Mouse (Mus musculus) lung, embryonic 14.5 days (tissue): Measurements from ENCODE around the gene Cers5. TPM values are rescaled to one million over a fixed set of nuclear protein-coding genes. Genes with fewer than 3 reads are reported as not detected.

Source experiments
- ATAC-seq: fragments of 200-750 bp; cut with Nextera tagmentation; 2 replicates; pipeline ENCODE4 v1.8.0; 2017; ENCODE audit warnings: mild to moderate bottlenecking, moderate TSS enrichment, moderate library complexity; ENCODE audit not compliant: insufficient read depth
- DNase-seq: peaks from one replicate; pipeline ENCODE4 v3.0.0-alpha.2; 2015
- H3K27ac ChIP-seq: fragments of 300-500 bp; sonication (generic); 2 replicates; pipeline ENCODE4 v1.5.1; 2014; ENCODE audit warnings: low read depth, mild to moderate bottlenecking, moderate library complexity
- H3K27me3 ChIP-seq: fragments of 300-500 bp; sonication (generic); 2 replicates; pipeline ENCODE4 v1.6.1; 2014; ENCODE audit warnings: low read length, control low read depth; ENCODE audit not compliant: insufficient read depth
- H3K36me3 ChIP-seq: fragments of 300-500 bp; sonication (generic); 2 replicates; pipeline ENCODE4 v1.6.1; 2014; ENCODE audit warnings: control low read depth; ENCODE audit not compliant: insufficient read depth
- H3K4me1 ChIP-seq: fragments of 300-500 bp; sonication (generic); 2 replicates; pipeline ENCODE4 v1.6.1; 2014; ENCODE audit warnings: antibody characterized with exemption, control low read depth; ENCODE audit not compliant: insufficient read depth
- H3K4me2 ChIP-seq: fragments of 300-500 bp; sonication (generic); 2 replicates; pipeline ENCODE4 v1.6.1; 2014; ENCODE audit warnings: mild to moderate bottlenecking
- H3K4me3 ChIP-seq: fragments of 300-500 bp; sonication (generic); 2 replicates; pipeline ENCODE4 v1.5.1; 2014; ENCODE audit warnings: low read depth, low read length
- H3K9ac ChIP-seq: fragments of 300-500 bp; sonication (generic); 2 replicates; pipeline ENCODE4 v1.6.1; 2014
- H3K9me3 ChIP-seq: fragments of 300-500 bp; sonication (generic); 2 replicates; pipeline ENCODE4 v1.6.1; 2016; ENCODE audit warnings: low read depth, low read length, control low read depth
- CTCF ChIP-seq: IDR thresholded peaks from 2 replicates; pipeline ENCODE4 v1.5.1; 2016; ENCODE audit warnings: antibody characterized with exemption, low read depth
- WGBS: fragments of 180-500 bp; shearing (Covaris S2); extraction: QIAGEN DNeasy Blood & Tissue Kit; methylation state at CpG from one replicate; pipeline ENCODE4 v1.1.7; 2014; 5-methylcytosine and 5-hydroxymethylcytosine counted together
- polyA plus RNA-seq: library from polyadenylated mRNA; unstranded; fragments of >200 nt; fragmentation: Nextera tagmentation; extraction: Ambion mirVana; gene quantifications from 2 replicates; pipeline ENCODE4 v1.2.1, GENCODE M21; 2014

The Cers5 gene
- polyA plus RNA-seq, 1 experiment from 2014 or later = 78.8 TPM

DNA sequence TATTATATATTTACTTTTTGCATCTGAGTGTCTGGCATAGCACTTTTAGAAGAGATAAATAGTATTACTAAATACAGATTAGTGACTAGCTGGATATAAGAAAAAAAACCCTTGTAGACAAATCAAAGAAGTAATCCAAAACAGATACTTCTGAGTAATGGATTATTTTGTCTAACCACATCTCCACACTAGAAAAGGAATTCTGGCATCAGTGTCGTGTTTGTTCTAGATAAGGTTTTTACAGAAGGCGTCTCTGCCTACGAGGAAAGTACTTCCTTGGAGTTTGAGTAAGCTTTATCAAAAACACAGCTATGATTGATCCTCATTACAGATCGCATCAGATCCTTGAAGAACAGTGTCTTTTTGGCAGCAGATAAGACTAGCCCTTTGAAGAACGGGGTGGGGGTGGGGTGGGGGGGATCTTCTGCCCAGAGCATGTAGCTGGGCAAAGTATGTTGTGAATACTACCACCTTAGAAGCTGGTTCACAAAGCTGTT, 1.6 kb downstream of the Cers5 start:
- no peaks in the 10 kb centered on the region for H3K9me3 ChIP-seq
- 5% methylated on average over 5 of the region's 5 CpGs for WGBS
- no peak for TF ChIP-seq CTCF
- H3K9ac ChIP-seq = peak overlapping the region; percentile 90
- no peaks in the 10 kb centered on the region; the same call in 1 of the 2 replicates for H3K36me3 ChIP-seq
- DNase-seq (no peak), ATAC-seq (no peak)
- peak overlapping the region; percentile 87 for H3K4me2 ChIP-seq
- peak overlapping the region; percentile 83 for H3K4me3 ChIP-seq
- no peaks in the 10 kb centered on the region for H3K4me1 ChIP-seq
- no peaks in the 10 kb centered on the region for H3K27me3 ChIP-seq
- H3K27ac ChIP-seq = peak overlapping the region; percentile 92; the same call in 1 of the 2 replicates

GRCm38 (mm10) chr15:99768761-99769160, 3.9 kb downstream of the Cers5 start:
- Histone ChIP-seq H3K4me1 (no peaks in the 10 kb centered on the region), H3K27me3 (no peaks in the 10 kb centered on the region), H3K9ac (no peak overlapping the region), H3K27ac (no peak overlapping the region), H3K36me3 (no peaks in the 10 kb centered on the region; the same call in 1 of the 2 replicates), H3K9me3 (no peaks in the 10 kb centered on the region), H3K4me3 (no peak overlapping the region), H3K4me2 (no peak overlapping the region)
- WGBS = 89% methylated on average over 1 of the region's 1 CpGs
- no peak for ATAC-seq
- DNase-seq = no peak
- TF ChIP-seq CTCF = no peak

- no peak overlapping the region for H3K4me2 ChIP-seq
- TF ChIP-seq CTCF = no peak
- WGBS = 81% methylated on average over 4 of the region's 4 CpGs
- H3K4me1 ChIP-seq = no peaks in the 10 kb centered on the region
- H3K9ac ChIP-seq = no peak overlapping the region
- no peak for DNase-seq
- no peak overlapping the region for H3K27ac ChIP-seq
- no peaks in the 10 kb centered on the region; the same call in 1 of the 2 replicates for H3K36me3 ChIP-seq
- no peak for ATAC-seq
- no peak overlapping the region for H3K4me3 ChIP-seq
- H3K27me3 ChIP-seq = no peaks in the 10 kb centered on the region
- H3K9me3 ChIP-seq = no peaks in the 10 kb centered on the region
Observed at GRCm38 (mm10) chr15:99767467-99767866, 5.2 kb downstream of the Cers5 start.

DNA sequence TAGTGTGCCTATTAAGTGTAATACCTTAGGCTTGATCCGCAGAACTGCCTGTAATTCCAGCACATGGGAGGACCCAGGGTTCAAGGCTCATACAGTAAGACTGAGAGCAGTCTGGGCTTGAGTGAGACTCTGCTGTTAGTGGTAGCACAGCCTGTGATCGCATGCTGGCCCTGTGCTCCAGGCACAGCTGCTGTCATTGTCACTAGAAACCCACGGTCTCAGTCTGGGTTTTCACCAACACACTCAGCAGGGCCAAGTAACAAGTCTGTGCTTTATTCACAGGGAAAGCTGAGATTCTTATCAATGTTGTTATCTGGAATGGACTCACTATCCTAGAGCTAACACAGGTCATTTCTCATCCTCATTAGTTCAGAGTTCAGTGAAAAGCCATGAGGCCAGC, 18.5 kb downstream of the Cers5 start:
- Histone ChIP-seq H3K9me3 (no peaks in the 10 kb centered on the region), H3K9ac (no peak overlapping the region), H3K36me3 (no peaks in the 10 kb centered on the region), H3K4me3 (no peak overlapping the region), H3K27me3 (no peaks in the 10 kb centered on the region), H3K4me2 (no peak overlapping the region), H3K27ac (no peak overlapping the region), H3K4me1 (no peaks in the 10 kb centered on the region)
- ATAC-seq (no peak), DNase-seq (no peak)
- WGBS = 53% methylated on average over 3 of the region's 3 CpGs
- TF ChIP-seq CTCF = no peak

DNA sequence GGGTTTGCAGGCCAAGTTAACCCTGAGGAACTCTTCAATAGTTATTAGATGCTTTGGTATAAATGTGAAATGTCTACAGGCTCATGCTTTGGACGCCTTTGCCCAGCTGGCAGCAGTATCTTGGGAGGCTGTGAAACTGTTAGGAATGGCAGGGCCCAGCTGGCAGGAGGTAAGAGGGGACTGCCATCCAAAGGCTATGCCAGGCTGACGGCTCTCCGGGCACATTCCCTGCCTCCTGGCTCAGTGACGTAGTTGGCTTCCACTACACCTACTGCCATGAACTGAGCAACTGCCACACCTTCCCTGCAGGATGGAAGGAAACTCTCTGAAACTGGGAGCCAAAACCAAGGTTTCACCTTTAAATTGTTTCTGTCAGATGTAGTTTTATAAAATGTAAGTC, 32.5 kb downstream of the Cers5 start:
- no peak overlapping the region for H3K4me2 ChIP-seq
- peaks cover 71% of the 10 kb centered on the region for H3K36me3 ChIP-seq
- H3K27ac ChIP-seq = no peak overlapping the region
- TF ChIP-seq CTCF = no peak
- ATAC-seq (no peak), DNase-seq (no peak)
- no peaks in the 10 kb centered on the region for H3K9me3 ChIP-seq
- no peak overlapping the region for H3K4me3 ChIP-seq
- no peak overlapping the region for H3K9ac ChIP-seq
- H3K27me3 ChIP-seq = no peaks in the 10 kb centered on the region
- no peaks in the 10 kb centered on the region for H3K4me1 ChIP-seq
- WGBS = 92% methylated on average over 4 of the region's 4 CpGs

- Histone ChIP-seq H3K4me1 (no peaks in the 10 kb centered on the region), H3K27me3 (no peaks in the 10 kb centered on the region), H3K9ac (no peak overlapping the region), H3K36me3 (peaks cover 76% of the 10 kb centered on the region), H3K4me3 (no peak overlapping the region), H3K27ac (no peak overlapping the region), H3K9me3 (no peaks in the 10 kb centered on the region), H3K4me2 (no peak overlapping the region)
- WGBS = 87% methylated on average over 11 of the region's 11 CpGs
- DNase-seq (no peak), ATAC-seq (no peak)
- no peak for TF ChIP-seq CTCF
Observed at GRCm38 (mm10) chr15:99736675-99737074, 36.0 kb downstream of the Cers5 start.

- DNase-seq (no peak), ATAC-seq (no peak)
- TF ChIP-seq CTCF = no peak
- Histone ChIP-seq H3K27ac (no peak overlapping the region), H3K4me3 (no peak overlapping the region), H3K4me1 (no peaks in the 10 kb centered on the region), H3K9ac (no peak overlapping the region), H3K36me3 (peaks cover 69% of the 10 kb centered on the region), H3K9me3 (no peaks in the 10 kb centered on the region), H3K4me2 (no peak overlapping the region), H3K27me3 (no peaks in the 10 kb centered on the region)
- 89% methylated on average over 2 of the region's 2 CpGs for WGBS
Observed at GRCm38 (mm10) chr15:99735631-99736030, 37.1 kb downstream of the Cers5 start.

DNA sequence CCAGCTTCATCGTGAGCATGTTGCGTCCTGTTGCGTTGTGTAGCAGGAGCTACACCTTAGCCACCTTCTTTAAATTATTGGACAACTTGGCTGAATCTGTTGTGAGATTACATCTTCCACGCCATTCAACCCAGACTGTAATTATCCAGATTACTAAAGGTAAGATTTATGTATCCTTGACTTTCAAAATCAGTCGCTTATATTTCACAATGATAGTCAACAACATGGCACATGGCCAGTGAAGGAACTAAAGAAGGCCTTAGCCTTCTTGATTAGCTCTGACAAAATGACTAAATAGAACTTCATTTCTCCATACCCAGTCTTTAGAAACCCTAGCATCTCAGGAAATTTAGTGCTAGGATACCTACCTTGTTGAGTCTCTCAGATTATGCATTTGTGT, 39.5 kb downstream of the Cers5 start:
- no peak overlapping the region for H3K4me3 ChIP-seq
- peaks cover 58% of the 10 kb centered on the region for H3K36me3 ChIP-seq
- H3K4me2 ChIP-seq = no peak overlapping the region
- H3K27me3 ChIP-seq = no peaks in the 10 kb centered on the region
- no peaks in the 10 kb centered on the region for H3K9me3 ChIP-seq
- no peak for ATAC-seq
- no peak overlapping the region for H3K27ac ChIP-seq
- H3K4me1 ChIP-seq = no peaks in the 10 kb centered on the region
- no peak for TF ChIP-seq CTCF
- WGBS = 93% methylated on average over 5 of the region's 5 CpGs
- H3K9ac ChIP-seq = no peak overlapping the region
- DNase-seq = no peak
